Mouse (Mus musculus) granulocyte monocyte progenitor cell, adult 5-6 weeks (primary cell): Measurements from ENCODE around the gene 2310022B05Rik. TPM values are rescaled to one million over a fixed set of nuclear protein-coding genes. Genes with fewer than 3 reads are reported as not detected.

Source experiments
- ATAC-seq: replicated peaks from 2 replicates; pipeline ENCODE4 v1.8.0; 2016; ENCODE audit warnings: mild to moderate bottlenecking, moderate TSS enrichment, inconsistent platforms; ENCODE audit not compliant: poor library complexity, severe bottlenecking
- total RNA-seq, 2 experiments: library from RNA; stranded (forward) in 1 of 2; stranded (reverse) in 1 of 2; fragments of 200-712, 200-1000 nt in 1 of 2; fragments of >200 nt in 1 of 2; fragmentation: Nextera tagmentation in 1 of 2; gene quantifications; 2 replicates each; pipeline ENCODE4 v1.2.3; 2014 to 2017

2310022B05Rik gene
- total RNA-seq, 2 experiments from 2014 or later = 1.4 to 9.6 TPM

DNA sequence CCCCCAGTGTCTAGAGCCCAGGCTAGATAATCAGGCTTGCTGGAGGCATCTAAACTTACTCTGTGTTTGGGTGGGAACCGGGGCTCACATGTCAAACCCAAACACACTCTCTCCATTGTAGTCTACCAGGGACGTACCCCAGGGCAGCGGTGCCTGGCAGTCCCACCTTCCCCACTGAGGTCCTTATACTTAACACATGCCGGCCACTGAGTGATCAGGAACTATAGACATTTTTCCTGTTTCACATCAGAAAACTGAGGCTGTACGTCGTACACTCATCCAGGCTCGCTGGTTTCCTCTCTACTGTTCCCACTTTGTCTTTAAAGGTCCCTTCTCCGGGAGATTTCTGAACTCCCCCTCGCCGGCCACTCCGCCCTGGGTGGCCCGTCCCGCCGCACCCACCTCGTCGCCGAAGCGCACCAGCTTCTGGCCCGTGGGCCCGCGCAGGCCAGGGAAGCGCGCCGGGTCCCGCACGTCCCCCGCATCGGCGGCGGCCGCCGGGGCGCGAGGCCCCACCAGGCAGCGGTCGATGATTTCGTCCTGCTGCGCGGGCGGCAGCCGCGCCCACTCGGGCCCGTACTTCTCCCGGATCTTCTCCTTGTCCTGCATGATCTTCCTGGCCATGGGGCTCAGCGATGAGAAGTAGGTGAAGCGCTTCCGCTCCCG is 590 bp downstream of the 2310022B05Rik start:
- no peak; the same call in 1 of the 2 replicates for ATAC-seq

DNA sequence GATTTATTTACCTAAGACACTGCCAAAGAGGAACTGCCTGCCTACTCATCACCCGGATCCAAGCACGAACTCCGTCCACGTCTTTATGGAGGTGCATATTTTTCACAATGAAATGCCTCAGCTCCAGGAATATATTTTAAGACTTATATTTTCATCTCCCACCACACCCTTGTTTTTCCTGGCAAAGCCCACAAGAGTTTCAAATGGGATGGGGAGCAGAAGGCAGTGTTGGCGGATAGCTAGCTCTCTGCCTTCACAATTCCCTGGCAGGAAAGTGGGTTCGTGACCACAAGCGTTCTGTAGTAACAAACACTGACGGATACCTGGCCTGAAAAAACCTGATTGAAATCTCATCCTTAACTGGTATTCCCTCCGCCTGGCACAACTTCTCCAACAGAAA is 1.4 kb downstream of the 2310022B05Rik start:
- no peak for ATAC-seq

DNA sequence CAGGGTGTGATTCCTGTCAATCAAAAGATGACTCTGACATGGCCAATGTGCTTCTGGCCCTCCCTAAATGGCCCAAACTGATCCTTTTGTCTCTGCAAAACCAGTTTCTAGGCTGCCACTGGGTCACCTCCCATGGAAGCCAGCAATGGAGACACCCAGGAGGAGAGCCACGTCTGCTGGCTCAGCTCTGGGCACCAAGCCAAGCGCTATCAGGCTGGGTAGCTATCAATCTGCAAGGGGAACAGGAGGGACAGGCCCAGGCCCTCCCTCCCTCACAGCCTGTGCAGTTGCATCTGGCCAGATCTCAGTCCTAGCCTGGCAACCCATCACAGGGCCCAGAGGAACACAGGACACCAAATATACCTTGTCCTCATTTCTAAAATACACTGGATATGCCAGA is 4.8 kb downstream of the 2310022B05Rik start:
- ATAC-seq = no peak

DNA sequence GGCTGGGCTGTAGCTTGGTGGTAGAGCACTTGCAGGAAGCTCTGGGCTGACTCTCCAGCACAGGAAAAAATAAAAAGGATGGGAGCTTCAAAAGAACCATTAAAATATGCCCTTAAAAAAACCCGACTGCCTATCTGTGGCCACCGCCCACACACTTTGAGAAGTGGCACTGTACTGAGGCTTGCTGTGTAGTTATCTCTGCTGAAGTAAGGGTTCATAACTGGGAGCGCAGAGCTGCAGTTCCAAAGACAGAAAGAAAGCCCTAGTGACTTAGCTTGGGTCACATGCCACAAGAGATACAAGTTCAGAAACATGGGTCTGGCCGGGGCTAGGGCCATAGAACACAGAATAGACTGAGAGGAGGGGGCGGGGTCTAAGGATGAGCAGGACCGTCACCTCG is 5.2 kb downstream of the 2310022B05Rik start:
- no peak for ATAC-seq

DNA sequence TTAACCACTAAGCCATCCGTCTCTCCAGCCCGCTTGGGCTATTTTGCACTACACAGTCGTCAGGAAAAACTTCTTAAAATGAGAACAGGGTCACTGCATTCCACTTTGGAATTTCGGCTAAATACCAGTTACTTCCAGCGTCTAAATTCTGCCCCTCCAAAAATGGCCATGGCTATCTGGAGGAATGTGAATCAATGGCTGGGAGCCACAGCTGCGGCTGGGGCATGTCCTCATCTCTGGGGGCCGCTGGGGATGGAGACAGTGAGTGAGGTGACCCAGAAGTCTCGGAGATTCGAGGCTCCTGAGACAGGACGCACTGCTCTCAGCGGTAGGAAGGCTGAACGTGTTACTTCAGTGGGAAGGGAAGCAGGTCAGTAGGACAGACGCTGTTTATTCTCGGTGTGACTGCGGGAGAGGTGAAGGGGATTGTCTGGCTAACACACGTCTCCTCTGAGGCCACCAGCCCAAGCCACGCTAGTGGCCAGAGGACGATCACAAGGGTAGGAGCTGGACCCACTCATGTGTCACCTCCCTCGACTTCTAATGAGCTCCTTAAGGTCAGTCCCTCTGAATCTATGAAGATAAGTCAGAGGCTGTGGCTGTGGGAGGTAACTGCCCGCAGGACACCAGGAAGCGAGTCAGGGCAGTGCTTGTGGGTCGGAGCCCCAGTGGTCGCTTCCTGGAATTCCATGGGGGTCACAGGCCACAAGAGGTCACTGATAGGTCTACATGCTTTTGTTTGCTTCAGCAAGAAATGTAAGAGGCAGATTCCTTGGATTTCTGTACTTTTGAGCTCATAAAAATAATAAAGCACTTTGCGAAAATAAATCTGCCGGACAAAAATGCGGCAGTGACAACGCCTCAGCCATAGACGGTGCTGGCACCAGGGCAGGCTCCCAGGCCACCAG is 9.3 kb downstream of the 2310022B05Rik start:
- ATAC-seq = no peak

DNA sequence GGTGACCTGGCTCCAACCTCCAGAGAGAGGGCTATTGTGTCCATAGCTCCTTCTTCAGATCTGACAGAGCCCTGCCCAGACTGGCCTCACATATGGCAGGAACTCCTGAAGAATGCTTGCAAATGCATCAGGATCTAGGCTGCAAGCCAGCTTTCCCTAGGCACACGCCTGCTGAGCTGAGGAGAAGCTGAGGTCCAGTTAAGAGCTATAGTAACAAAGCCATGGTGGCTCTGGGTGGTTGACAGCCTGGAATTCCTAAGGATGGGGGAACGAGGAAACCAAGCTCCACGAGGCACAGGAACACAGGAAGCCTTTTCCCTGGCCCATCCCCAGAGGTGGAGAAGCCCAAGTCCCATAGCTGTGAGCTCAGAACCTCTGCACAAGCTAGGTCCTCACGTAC is 10.6 kb downstream of the 2310022B05Rik start:
- no peak for ATAC-seq

DNA sequence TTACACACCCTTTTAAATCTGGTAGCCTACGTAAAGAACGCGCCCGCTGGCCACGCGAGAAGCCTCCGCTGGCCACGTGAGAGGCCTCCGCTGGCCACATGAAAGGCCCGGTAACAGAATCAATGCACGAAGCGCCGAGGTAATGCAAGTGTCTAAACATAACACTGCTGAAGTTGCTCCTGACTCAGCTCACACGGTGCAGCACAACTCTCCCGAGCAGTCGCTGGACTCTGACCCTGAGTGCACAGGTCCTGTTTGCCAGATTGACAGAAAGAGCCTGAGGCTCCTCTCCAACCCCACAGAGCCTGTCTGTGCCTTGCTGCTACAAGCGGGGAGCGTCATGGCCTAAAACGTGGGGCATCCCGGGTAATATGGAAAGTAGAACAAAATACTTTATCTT is 11.4 kb downstream of the 2310022B05Rik start:
- ATAC-seq = no peak

DNA sequence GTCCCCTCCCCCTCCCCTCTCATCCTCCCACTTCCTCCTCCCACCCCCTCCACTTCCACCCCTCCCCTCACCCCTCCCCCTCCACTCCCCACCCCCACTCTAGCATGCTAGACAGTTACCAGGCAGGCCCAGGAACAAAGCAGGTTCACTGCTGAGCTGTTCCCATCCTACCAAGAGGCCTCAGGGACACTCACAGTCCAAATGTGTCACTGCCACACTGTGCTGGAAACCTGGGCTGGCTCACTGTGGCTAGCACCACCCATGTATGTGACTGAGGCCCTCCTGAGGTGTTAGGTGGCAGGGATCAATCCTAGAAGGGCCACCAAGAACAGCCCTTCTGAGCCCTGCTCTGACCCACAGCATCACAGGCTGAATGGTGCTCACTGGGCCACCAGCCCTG is 14.9 kb downstream of the 2310022B05Rik start:
- ATAC-seq = no peak

DNA sequence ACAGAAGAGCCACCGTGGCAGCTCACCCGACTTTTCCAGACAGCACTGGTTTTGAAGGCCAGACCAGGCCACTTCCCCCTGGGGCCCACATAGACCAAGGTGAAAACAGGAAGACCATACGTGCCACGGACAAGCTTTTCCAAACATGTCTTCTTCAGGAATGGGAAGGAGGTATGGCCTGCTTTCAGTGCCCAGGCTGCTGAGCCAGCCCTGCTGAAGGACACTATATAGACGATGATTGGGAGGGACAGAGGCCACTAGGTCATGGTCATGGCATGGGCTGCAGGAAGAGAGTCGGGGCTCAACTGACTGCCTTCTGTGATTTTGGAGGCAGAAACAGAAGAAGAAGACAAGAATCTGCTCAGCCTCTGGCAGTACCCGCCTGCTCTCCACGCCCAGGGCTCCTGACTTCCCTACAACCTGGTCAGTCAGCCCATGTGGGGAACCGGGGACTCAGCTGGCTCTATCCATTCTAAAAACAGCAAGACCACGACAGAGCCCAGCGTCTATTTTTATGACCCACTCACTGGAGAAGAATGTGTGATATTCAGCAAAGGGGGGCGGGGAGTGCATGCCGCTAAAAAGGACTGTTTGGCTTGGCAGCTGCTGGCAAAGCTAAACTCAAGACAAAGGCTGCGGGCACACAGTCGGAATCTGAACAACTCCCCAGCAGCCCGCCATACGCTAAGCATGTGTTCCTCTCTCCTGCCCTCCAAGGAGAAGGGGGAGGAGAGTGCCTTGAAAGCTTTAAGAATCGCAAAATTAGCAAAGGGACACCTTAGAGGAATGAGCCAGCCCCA is 19.4 kb downstream of the 2310022B05Rik start:
- no peak for ATAC-seq

DNA sequence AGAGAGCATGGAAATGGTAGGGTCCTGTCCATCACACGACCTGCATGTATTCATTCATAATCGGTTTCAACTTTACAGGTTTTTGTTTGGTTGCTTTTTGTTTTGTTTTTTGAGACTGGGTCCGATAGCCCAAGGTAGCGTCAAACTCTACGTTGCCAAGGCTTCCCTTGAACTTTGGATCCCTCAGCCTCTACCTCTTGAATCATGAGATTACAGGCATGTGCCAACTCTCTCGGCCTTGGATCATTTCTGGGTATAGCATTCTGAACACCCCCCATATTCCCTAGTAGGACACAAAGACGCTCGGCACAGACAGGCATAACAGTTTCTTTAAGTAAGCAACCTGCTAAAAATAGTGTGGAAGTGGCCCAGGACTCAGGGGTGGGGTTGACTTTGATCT is 21.6 kb downstream of the 2310022B05Rik start:
- ATAC-seq = no peak

DNA sequence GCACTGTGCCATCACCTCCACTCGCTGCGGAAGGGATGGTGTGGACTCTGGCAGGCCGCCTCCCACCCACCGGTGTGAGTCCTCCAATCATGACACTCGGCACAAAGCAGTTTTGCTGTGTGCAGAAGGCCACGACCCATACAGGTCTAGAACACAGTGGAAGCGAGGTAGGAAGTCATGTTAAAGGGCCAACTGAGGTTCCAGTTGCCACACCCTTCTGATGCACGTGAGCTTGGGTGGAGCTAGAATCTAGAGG is 28.0 kb downstream of the 2310022B05Rik start:
- no peak for ATAC-seq

DNA sequence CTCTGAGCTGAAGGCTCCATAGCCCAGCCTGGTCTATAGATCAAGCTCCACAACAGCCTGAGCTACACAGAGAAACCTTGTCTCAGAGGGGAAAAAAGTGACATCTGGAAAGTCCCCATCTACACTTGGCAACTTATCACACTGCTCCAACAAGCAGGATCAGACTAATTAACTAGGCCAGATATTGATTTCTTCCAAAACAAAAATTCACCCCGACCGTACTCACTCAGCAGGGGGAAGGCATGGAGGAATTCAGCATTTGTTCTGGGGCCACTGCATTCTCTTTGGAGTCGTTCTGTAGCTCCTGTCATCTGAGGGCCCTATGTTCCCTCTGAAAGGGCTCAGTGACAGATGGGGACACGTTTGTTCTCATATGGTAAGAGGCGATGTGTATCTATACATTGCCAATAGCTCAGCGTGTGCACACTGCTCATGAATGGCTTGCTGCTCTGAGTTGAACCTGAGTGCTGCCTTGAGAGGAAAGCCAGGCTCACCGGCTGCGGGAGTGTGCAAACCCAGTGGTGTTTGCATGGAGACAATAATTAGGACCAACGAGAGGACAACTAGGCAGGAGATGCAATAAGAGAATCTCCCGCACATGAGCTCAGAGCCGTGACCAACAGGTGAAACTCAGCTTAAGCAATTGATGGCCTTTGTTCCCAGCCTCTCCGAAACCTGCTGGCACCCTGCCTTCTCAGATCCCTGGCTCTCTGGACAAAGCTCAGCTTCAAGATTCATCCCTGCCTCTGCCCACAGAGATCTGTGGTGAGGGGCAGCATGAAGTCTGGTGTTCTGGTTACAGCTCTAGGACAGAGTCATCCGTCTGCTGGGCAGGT is 28.5 kb downstream of the 2310022B05Rik start:
- no peak for ATAC-seq

DNA sequence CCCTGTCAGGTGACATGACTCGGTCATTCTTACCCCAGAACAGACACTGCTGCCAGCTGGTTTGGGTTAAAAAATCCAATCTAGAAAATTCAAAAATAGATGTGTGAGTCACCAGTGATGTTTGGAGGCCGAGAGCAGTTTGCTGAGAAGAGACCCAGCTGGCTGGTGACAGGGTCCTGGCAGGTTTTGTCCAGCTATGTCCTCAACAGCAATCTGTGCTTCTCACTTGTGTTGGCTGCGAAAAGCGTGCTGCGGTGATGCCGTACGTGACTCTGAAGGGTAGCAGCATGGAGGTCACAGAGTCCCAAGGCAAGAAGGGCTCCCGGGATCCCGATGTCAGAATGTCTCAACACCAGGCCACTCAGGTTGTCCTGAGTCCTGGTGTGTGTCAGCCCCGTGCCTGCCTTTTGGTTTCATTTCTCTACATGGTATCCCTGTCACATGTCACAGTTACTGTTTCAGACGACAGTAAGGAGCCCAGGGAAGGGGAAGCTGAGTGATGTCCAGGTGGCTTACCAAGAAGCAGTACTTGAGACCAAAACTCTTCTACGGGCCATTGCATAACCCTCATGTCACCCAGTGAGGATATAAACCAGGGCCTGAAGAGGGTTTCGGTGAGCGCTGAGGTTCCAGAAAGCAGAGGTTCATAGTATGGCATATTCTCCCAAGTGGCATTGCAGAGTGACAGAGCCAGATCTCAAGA is 30.0 kb downstream of the 2310022B05Rik start:
- ATAC-seq = peak; percentile 82

DNA sequence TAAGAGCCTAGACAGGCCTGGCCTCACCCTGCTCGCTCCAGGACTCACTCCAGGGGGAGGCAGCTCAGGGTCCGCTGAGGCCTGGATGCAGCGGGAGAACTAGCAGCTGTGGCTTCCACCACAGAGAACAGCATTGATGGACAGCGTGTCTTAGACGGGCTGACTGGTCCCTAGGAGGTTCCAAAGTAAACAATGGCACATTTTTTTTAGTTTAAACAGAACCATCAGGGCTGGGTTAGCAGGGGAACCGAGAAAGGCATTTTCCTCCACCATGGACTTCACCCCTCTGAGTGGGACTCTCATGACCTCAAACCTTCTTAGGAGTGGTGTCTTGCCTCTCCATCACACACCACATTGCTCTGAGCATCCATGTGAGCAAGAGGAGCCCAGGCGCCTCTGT is 31.2 kb downstream of the 2310022B05Rik start:
- ATAC-seq = no peak

DNA sequence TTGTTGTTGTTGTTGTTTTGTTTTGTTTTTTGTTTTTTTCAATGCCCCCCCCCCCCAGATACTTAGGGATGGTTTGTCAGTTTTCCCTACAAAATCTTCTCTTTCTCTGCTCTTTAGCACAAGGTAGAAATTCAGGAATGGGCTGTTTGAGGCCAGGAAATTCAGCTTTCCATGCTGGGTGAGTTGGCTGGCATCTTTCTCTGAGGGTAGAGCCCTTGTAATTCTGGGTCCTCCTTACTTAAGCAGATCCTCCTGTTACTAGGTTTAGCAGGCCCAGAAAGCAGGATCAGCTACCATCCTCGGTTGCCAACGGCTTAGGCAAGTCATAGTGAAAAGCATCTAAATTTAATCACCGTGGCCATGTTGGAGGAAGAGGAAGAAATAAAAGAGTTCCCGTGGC is 32.3 kb downstream of the 2310022B05Rik start:
- ATAC-seq = no peak

DNA sequence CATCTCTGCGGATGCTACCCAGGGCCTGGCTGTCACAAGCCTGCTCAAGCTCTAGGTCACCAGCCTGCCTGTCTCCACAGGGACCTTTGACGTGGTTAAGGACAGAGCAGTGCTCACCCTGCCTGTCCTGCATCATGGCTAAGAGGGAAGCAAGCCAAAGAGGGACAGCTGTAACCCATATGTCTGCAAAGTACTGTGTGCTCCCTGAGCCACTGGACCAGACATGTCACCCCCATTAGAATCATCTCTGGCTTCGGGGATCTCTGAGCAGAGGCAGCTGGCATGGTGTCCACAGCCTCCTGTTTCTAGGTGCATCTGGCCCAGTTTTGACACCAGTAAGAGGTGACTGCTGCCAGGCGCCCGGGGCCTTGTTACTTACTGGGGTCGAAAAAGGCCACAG is 32.7 kb downstream of the 2310022B05Rik start:
- no peak for ATAC-seq

DNA sequence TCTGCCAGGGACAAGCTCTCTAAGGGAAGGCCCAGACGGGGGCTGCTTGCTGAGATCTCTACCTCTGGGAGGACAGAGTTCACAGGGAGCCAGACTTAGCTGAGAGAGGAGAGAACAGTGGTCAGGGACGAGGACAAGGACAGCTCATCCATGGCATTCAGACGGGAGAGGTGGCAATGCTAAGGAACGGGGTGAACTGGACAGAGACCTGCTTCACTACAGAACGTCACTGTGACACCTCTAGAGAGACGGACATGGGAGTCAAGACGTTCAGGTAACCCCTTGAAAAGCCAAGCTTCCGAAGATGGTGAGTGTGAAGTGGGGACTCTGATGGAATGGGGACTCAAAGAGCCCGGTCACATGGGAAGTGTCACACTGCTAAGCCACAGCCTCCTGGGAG is 36.9 kb downstream of the 2310022B05Rik start:
- no peak for ATAC-seq

DNA sequence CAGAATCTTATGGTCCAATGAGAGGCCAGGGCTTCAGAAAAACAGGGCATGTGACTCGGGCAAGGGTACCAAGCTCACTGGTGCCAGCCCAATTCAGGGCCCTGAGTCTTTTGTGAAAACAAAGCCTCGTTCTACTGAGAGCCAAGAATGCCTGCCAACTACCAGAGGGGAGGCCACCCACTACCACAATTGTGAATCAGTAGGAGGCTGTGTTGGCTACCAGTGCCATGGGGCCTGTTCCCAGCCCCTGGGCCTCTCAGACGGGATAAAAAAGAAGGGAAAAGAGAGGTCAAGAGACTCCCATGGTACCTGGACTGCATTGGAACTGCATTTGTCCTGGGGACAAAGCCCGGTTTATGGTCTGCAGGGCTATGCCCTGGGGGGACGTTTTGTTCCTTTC is 41.9 kb downstream of the 2310022B05Rik start:
- no peak for ATAC-seq

DNA sequence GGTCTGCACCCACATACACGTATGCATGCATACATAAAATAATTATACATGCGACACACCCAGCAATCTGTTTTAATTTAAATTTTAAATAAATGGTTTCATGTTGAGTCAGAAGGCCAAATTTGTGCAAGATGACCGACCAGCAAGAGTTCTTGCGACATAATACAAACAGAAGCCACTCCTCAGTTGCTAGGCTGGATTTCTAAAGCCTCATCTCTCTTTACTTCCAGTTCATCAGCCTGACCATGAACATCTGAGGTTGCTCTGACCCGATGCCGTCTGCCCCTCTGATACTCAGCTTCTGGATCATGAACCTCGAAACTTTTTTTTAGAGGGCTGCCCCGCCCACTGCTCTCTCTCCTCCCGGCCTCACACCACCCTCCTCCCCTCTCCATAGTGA is 44.9 kb downstream of the 2310022B05Rik start:
- ATAC-seq = peak; percentile 73
